Mouse (Mus musculus): ENCODE data around the gene Lnx2. TPM values are rescaled to one million over a fixed set of nuclear protein-coding genes. Genes with fewer than 3 reads are reported as not detected.

Lnx2 gene
- polyA plus RNA-seq, 1 experiment = 8.6 TPM

DNA sequence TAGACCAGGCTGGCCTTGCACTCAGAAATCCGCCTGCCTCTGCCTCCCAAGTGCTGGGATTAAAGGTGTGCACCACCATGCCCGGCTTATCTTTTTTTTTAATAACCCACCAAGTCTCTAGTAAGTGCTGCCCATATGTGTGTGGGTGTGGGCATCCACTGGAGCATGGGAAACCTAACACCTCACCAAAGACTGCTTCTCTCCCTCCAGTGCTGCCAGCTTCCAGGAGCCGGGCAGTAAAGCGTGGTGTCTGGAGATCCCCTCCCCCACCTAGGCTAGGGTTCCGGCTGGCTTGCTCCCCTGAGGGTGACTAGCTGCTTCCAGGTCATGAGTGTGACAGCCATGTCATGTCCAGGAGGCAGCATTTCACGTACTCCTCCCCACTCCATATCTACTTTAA is 25.9 kb upstream of the Lnx2 start:
- Histone ChIP-seq H3K27ac (ENCODE audit: insufficient read depth, low read length) (no peak overlapping the region), H3K4me1 (ENCODE audit: control insufficient read depth, insufficient read depth, low read length) (no peaks in the 10 kb centered on the region)
- TF ChIP-seq POLR2A (IDR thresholded peaks at IDR 0.05; ENCODE audit: low read depth, low read length) (no peak), CTCF (IDR thresholded peaks at IDR 0.05; ENCODE audit: borderline replicate concordance, insufficient read depth, low read length) (no peak)

DNA sequence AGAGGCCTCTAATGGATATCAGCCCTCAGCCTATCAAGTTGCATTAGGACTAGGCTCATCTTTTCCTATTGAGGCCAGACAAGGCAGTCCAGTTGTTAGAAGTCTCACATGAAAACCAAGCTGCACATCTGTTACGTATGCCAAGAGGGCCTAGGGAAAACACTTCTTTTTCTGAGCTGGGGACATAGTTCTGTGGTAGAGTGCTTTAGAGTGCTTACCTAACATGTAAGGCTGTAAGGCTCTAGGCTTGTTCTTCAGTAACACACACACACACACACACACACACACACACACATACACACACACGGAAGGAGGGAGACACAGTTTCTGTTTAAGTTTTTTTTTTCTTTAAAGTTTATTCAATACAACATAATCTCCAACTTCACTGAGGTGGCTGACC is 23.8 kb upstream of the Lnx2 start:
- Histone ChIP-seq H3K4me3 (ENCODE audit: insufficient read depth, low read length) (no peak overlapping the region), H3K27ac (ENCODE audit: insufficient read depth, low read length) (no peak overlapping the region), H3K4me1 (ENCODE audit: control insufficient read depth, insufficient read depth, low read length) (no peaks in the 10 kb centered on the region)
- no peak for TF ChIP-seq POLR2A (IDR thresholded peaks at IDR 0.05; ENCODE audit: low read depth, low read length)
- TF ChIP-seq CTCF (IDR thresholded peaks at IDR 0.05; ENCODE audit: borderline replicate concordance, insufficient read depth, low read length) = no peak

More for the DNA sequence above, 25.9 kb upstream of the Lnx2 start:
- H3K4me3 ChIP-seq (ENCODE audit: insufficient read depth, low read length) = no peak overlapping the region

DNA sequence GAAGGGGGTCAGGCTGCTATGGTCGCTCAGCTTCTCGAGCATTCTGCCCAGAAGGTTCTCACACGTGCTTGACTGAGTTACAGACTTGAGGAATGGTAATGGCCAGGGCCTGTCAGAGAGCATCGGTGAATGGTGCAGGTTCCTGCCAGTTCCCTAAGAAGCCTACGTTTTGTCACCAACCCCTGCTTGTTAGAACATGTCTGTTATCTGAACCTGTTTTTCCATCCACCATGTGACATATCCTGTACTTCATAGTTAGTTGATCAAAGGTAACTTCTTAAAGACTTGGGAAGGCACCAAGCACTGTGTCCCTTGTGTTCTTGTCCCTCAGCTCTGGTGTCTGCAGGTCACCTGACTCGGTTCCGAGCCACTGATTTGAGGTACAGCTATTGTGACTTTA is 22.3 kb upstream of the Lnx2 start:
- H3K4me3 ChIP-seq (ENCODE audit: insufficient read depth, low read length) = no peak overlapping the region
- no peak overlapping the region for H3K27ac ChIP-seq (ENCODE audit: insufficient read depth, low read length)
- H3K4me1 ChIP-seq (ENCODE audit: control insufficient read depth, insufficient read depth, low read length) = no peaks in the 10 kb centered on the region
- TF ChIP-seq CTCF (IDR thresholded peaks at IDR 0.05; ENCODE audit: borderline replicate concordance, insufficient read depth, low read length) (no peak), POLR2A (IDR thresholded peaks at IDR 0.05; ENCODE audit: low read depth, low read length) (no peak)

DNA sequence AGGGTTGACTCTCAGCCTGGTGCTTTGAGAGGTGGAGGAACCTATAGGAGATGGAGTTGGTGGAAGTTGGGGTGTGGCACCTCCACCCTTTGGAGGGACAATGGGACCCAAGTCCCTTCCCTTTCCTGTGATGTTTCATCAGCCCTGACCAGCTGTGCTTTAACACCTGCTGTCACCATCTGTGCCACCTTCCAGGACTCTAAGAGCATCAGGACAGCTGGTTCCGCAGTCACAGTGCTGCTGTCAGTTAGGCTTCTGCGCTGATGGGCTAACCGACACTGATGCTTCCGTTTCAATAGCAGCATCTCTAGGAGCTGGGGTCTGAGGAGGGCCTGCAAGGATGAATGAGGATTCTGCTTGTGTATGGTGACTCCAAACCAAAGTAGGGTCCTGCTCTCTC is 20.2 kb upstream of the Lnx2 start:
- no peak overlapping the region for H3K4me3 ChIP-seq (ENCODE audit: insufficient read depth, low read length)
- H3K27ac ChIP-seq (ENCODE audit: insufficient read depth, low read length) = no peak overlapping the region
- no peaks in the 10 kb centered on the region for H3K4me1 ChIP-seq (ENCODE audit: control insufficient read depth, insufficient read depth, low read length)
- TF ChIP-seq CTCF (IDR thresholded peaks at IDR 0.05; ENCODE audit: borderline replicate concordance, insufficient read depth, low read length) (no peak), POLR2A (IDR thresholded peaks at IDR 0.05; ENCODE audit: low read depth, low read length) (no peak)

DNA sequence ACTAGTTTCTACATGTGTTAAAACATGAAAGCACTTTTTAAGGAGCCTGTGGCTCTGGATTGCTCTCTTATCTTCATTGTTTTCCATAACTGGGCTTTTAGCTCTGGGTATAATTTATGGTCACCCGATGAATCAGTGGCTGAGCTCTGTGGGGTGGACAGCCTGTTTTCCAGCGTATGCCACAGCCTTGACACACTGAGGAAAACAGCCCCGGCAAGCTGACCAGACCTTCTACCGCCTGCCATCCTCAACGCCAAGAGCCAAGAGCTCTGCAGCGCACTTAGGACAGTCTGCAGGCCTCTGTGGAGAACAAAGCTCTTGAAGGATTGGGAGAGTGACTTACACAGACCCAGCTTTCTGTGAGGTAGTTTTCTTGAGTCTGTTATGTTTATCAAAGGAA is 17.9 kb upstream of the Lnx2 start:
- no peak overlapping the region for H3K4me3 ChIP-seq (ENCODE audit: insufficient read depth, low read length)
- TF ChIP-seq CTCF (IDR thresholded peaks at IDR 0.05; ENCODE audit: borderline replicate concordance, insufficient read depth, low read length) = no peak
- TF ChIP-seq POLR2A (IDR thresholded peaks at IDR 0.05; ENCODE audit: low read depth, low read length) = no peak
- no peaks in the 10 kb centered on the region for H3K4me1 ChIP-seq (ENCODE audit: control insufficient read depth, insufficient read depth, low read length)
- no peak overlapping the region for H3K27ac ChIP-seq (ENCODE audit: insufficient read depth, low read length)

DNA sequence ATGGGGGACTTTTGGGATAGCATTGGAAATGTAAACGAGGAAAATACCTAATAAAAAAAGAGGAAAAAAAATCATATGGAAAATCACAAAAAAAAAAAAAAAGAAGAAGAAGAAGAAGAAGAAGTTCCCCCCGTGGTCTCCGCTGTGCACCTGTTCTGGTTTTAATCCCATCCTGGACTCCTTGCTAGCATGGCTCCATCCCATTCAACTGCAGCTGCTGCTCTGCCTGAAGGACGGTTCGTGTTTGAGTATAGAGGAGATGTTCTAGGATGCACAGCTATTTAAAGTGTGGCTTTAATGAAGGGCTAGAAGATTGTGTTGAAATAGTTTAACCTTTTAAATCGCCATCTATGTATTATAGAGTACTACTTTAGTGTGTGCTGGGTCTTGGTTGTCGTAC is 16.1 kb upstream of the Lnx2 start:
- no peak for TF ChIP-seq CTCF (IDR thresholded peaks at IDR 0.05; ENCODE audit: borderline replicate concordance, insufficient read depth, low read length)
- Histone ChIP-seq H3K27ac (ENCODE audit: insufficient read depth, low read length) (no peak overlapping the region), H3K4me3 (ENCODE audit: insufficient read depth, low read length) (no peak overlapping the region), H3K4me1 (ENCODE audit: control insufficient read depth, insufficient read depth, low read length) (no peaks in the 10 kb centered on the region)

DNA sequence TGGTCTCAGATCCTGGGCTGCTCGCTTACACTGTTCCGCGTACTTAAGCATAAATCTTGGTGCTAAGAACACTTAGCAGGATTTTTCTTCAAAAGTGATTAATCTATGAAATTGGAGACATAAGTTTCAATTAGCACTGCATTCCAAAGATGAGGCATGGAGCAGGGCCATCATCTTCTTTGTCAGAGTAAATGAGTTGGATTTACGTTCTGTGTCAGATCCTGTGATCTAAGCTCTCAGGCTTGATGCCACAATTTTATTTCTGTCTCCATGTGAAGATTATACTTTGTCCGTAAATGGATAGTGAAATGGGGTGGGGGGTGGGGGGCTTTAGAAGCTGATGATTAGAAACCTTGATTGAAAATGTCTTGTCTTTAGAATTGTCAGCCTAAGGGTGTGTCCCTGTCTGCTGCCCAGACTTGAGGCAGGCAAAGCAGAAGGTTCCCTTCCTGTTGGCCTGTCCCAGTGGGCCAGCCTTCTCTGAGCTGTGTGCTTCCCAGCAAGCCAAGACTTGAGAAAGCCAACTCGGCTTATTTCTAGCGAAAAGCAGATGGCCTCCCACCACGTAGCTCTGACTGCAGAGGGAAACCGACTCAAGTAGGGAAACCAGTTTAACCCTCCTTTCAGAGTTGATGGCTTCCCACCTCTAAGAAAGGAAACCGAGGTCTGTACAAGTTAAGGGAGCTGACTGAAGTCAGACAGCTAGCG is 14.0 kb upstream of the Lnx2 start:
- no peak overlapping the region for H3K27ac ChIP-seq (ENCODE audit: insufficient read depth, low read length)

DNA sequence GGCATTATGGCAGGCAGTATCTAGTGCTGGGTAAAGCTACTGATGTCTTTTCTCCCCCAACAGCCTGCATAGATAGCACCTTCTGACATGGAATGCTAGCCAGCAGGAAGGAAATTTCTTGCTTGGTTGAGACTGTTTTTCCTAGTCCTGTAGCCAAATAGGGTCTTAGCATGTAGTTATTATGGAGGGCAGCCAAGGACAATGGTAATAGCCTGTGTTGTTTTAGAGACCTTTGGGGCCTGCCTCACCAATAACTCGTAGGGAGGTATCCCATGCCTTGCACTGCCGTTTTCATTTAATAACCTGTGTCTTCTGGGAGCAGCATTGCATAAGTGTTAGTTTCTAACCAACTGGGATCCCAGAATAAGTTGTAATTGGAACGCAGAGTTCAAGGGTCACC is 13.4 kb upstream of the Lnx2 start:
- no peak for TF ChIP-seq POLR2A (IDR thresholded peaks at IDR 0.05; ENCODE audit: low read depth, low read length)
- no peak for TF ChIP-seq CTCF (IDR thresholded peaks at IDR 0.05; ENCODE audit: borderline replicate concordance, insufficient read depth, low read length)
- no peak overlapping the region for H3K27ac ChIP-seq (ENCODE audit: insufficient read depth, low read length)

More for the DNA sequence above, 14.0 kb upstream of the Lnx2 start:
- TF ChIP-seq CTCF (IDR thresholded peaks at IDR 0.05; ENCODE audit: borderline replicate concordance, insufficient read depth, low read length) (no peak), POLR2A (IDR thresholded peaks at IDR 0.05; ENCODE audit: low read depth, low read length) (no peak)
- Histone ChIP-seq H3K4me3 (ENCODE audit: insufficient read depth, low read length) (no peak overlapping the region), H3K4me1 (ENCODE audit: control insufficient read depth, insufficient read depth, low read length) (no peaks in the 10 kb centered on the region)

DNA sequence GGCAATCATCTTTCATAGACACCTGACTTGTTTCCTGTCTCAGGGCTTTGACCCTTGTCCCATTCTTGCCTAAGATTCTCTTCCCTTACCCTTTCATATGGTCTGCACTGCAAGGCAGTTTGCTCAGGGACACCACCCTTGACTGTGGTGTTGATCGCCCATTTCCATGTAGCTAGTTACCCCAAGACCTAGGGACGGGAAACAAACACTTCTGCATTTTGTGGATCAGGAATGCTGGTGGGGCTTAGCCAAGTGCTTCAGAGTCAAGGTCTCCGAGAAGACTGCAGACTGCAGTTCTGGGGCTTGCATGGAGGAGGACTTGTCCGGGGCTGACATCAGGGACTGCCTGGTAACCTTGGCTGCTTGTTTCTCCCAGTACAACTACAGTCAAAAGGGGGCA is 10.4 kb upstream of the Lnx2 start:
- Histone ChIP-seq H3K4me1 (ENCODE audit: control insufficient read depth, insufficient read depth, low read length) (no peaks in the 10 kb centered on the region), H3K4me3 (ENCODE audit: insufficient read depth, low read length) (no peak overlapping the region), H3K27ac (ENCODE audit: insufficient read depth, low read length) (no peak overlapping the region)
- no peak for TF ChIP-seq POLR2A (IDR thresholded peaks at IDR 0.05; ENCODE audit: low read depth, low read length)
- TF ChIP-seq CTCF (IDR thresholded peaks at IDR 0.05; ENCODE audit: borderline replicate concordance, insufficient read depth, low read length) = no peak

More for the DNA sequence above, 13.4 kb upstream of the Lnx2 start:
- Histone ChIP-seq H3K4me3 (ENCODE audit: insufficient read depth, low read length) (no peak overlapping the region), H3K4me1 (ENCODE audit: control insufficient read depth, insufficient read depth, low read length) (no peaks in the 10 kb centered on the region)

DNA sequence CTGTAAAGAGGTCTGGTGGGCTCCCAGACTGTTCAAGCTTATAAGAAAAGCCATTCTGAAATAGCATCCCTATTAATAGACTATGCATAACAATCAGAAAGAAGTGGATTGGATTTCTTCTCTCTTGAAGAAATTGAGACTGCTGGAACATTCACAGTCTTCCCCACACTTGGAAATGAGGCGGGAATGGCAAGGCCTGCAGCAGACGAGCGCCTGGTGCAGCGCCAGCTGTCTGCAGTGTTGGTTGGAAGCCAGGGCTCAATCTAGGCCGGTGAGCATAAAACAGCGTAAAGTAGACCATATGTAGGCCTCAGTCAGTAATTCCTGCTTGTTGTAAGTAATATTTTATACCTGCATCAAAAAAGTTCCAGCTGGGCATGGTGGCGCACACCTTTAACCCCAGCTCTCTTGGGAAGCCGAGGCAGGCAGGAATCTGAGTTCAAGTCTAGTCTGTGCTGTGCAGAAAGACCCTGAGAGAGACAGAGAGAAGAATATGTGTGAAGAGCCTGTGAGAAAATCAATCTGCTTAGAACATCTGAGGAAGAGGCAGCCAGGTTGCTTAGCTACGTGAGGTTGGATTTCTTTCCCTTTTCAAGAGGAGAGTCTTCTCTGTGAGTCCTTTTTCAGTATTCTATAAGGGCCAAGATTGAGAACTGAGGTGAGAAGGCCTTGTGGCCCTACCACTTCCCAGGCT is 9.0 kb upstream of the Lnx2 start:
- TF ChIP-seq POLR2A (IDR thresholded peaks at IDR 0.05; ENCODE audit: low read depth, low read length) = no peak
- no peak for TF ChIP-seq CTCF (IDR thresholded peaks at IDR 0.05; ENCODE audit: borderline replicate concordance, insufficient read depth, low read length)
- no peak overlapping the region for H3K4me3 ChIP-seq (ENCODE audit: insufficient read depth, low read length)
- no peaks in the 10 kb centered on the region; the same call in 1 of the 2 replicates for H3K4me1 ChIP-seq (ENCODE audit: control insufficient read depth, insufficient read depth, low read length)
- H3K27ac ChIP-seq (ENCODE audit: insufficient read depth, low read length) = no peak overlapping the region
